Mouse (Mus musculus) lung, postnatal 0 days (tissue): ENCODE measurements around the gene Mkrn3.

ENCODE experiments used
- CTCF ChIP-seq: IDR thresholded peaks from 2 replicates; pipeline ENCODE4 v1.5.1; 2016; ENCODE audit warnings: antibody characterized with exemption, mild to moderate bottlenecking
- EP300 ChIP-seq: IDR thresholded peaks from 2 replicates; pipeline ENCODE4 v1.6.1; 2016; ENCODE audit warnings: antibody characterized with exemption, mild to moderate bottlenecking, control low read depth

DNA sequence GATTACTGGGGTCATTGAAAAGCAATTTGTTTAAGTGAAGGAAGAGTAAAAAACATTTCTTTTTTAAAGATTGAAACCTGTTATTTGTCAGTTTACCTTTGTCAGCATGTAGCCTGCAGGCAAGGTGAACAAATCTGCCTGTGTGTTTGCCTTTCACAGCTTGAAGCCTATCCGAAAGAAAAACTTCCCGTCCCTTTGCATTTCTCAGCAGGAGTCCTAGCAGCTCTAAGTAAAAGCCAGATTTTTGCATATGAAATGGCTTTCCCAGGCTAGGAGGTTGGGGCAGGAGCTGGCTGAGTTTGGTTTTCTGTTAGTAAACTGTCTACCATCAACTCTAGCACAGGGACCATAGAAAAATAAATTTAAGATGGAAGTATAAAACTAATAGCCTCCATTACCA is 32.4 kb upstream of the Mkrn3 start:
- TF ChIP-seq CTCF, result no peak
- TF ChIP-seq EP300, result no peak
